Mouse (Mus musculus): ENCODE results near the gene Prok1. TPM values are rescaled to one million over a fixed set of nuclear protein-coding genes. Genes with fewer than 3 reads are reported as not detected.

Gene Prok1
- polyA plus RNA-seq, 1 experiment: 0.05 TPM

DNA sequence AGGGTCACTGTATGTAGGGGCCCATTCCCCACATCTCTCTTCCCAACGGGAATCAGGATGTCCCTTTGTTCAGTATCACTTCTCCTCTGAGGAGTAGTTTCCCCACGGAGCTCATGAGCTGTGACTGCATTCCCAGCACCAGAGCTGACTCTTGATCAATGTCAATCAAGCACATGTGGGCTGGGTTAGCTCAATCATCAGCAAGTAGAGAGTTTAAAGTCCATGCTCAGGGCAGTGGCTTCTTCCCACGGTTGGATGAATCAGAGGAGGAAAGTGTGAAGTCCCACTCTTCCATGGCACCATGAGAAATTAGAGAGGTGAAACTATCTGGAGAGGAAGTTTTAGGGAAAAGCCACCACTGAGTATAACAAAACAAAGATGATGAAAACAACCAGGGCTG is 9.5 kb upstream of the Prok1 start:
- Histone ChIP-seq H3ac (ENCODE audit: control insufficient read depth, insufficient read length) (no peak overlapping the region), H3K4me3 (no peak overlapping the region), H3K4me2 (ENCODE audit: low read depth) (no peak overlapping the region), H3K36me3 (ENCODE audit: control insufficient read depth, insufficient read depth) (no peaks in the 10 kb centered on the region), H3K79me2 (ENCODE audit: control insufficient read depth, insufficient read depth) (no peaks in the 10 kb centered on the region), H3K27me3 (ENCODE audit: control insufficient read depth, insufficient read depth, insufficient read length) (no peaks in the 10 kb centered on the region)
- TF ChIP-seq SRF (IDR thresholded peaks at IDR 0.05; ENCODE audit: control insufficient read depth, insufficient read length, low read depth): no peak

GRCm38 (mm10) chr3:107246876-107247275 is 7.4 kb upstream of the Prok1 start:
- no peaks in the 10 kb centered on the region for H3K36me3 ChIP-seq (ENCODE audit: control insufficient read depth, insufficient read depth)
- TF ChIP-seq E2F4 (IDR thresholded peaks at IDR 0.05; ENCODE audit: insufficient read depth): no peak
- TF ChIP-seq MYOG (IDR thresholded peaks at IDR 0.05; ENCODE audit: control insufficient read depth in 1 of 3, insufficient read depth in 1 of 3, insufficient read length in 2 of 3, low read depth in 2 of 3): no peak
- no peak for TF ChIP-seq TCF3 (IDR thresholded peaks at IDR 0.05; ENCODE audit: insufficient read length, low read depth)
- no peak for TF ChIP-seq POLR2AphosphoS2 (IDR thresholded peaks at IDR 0.05; ENCODE audit: insufficient read length, low read depth)
- TF ChIP-seq USF1 (IDR thresholded peaks at IDR 0.05; ENCODE audit: low read depth): no peak
- no peak for TF ChIP-seq CEBPB (IDR thresholded peaks at IDR 0.05; ENCODE audit: insufficient read depth, poor library complexity, severe bottlenecking)
- no peak for TF ChIP-seq TCF12 (IDR thresholded peaks at IDR 0.05; ENCODE audit: insufficient read depth, poor library complexity, severe bottlenecking)
- no peak for TF ChIP-seq MYOD1 (IDR thresholded peaks at IDR 0.05; ENCODE audit: control insufficient read depth in 1 of 3, insufficient read length in 2 of 3, low read depth in 2 of 3)
- TF ChIP-seq SRF (IDR thresholded peaks at IDR 0.05; ENCODE audit: control insufficient read depth, insufficient read length, low read depth): no peak
- TF ChIP-seq REST (IDR thresholded peaks at IDR 0.05; ENCODE audit: insufficient read depth, insufficient read length): no peak
- TF ChIP-seq POLR2A (IDR thresholded peaks at IDR 0.05; ENCODE audit: insufficient read length, low read depth): no peak
- TF ChIP-seq MAX (IDR thresholded peaks at IDR 0.05; ENCODE audit: low read depth): no peak
- H3K27me3 ChIP-seq (ENCODE audit: control insufficient read depth, insufficient read depth, insufficient read length): no peaks in the 10 kb centered on the region
- no peak overlapping the region for H3ac ChIP-seq (ENCODE audit: control insufficient read depth, insufficient read length)
- H3K79me2 ChIP-seq (ENCODE audit: control insufficient read depth, insufficient read depth): no peaks in the 10 kb centered on the region
- H3K4me3 ChIP-seq: no peak overlapping the region
- H3K4me2 ChIP-seq (ENCODE audit: low read depth): no peak overlapping the region

DNA sequence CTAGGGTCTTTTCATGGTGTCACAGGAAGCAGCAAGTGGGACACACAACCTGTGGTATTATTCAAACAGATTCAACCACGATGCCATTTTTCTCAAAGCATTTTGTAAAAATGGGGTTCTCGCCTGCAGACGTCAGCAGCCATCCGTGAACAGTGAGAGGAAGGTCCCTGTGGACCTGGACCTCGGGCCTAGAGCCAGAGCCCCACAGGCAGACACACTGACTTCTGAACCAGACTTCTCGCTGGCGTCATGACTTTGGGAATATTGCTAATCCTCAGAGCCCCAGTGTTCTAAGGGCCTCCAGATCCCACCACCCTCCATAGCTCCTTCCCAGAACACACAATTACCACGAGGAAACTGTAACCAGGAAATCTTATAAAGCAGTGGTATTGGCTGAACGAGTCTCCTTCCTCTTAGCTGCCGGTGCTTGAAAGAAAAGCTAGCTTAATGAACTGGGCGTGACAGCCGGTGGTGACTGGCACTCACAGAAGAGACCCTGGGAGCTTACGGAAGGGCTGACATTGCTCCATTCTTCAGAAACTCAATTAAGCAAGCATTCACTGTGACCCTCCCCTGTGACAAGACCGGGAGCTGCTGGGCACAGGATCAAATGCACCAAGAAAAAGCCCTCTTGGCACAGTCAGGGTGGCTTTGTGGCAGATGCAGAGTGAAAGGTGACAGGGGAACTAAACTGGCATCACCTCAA is 2.0 kb upstream of the Prok1 start:
- H3K36me3 ChIP-seq (ENCODE audit: control insufficient read depth, insufficient read depth): no peaks in the 10 kb centered on the region
- no peaks in the 10 kb centered on the region for H3K27me3 ChIP-seq (ENCODE audit: control insufficient read depth, insufficient read depth, insufficient read length)
- H3K79me2 ChIP-seq (ENCODE audit: control insufficient read depth, insufficient read depth): no peaks in the 10 kb centered on the region
- no peak overlapping the region for H3K4me2 ChIP-seq (ENCODE audit: low read depth)
- H3K4me3 ChIP-seq: no peak overlapping the region
- H3ac ChIP-seq (ENCODE audit: control insufficient read depth, insufficient read length): no peak overlapping the region
- TF ChIP-seq SRF (IDR thresholded peaks at IDR 0.05; ENCODE audit: control insufficient read depth, insufficient read length, low read depth) (no peak), POLR2AphosphoS2 (IDR thresholded peaks at IDR 0.05; ENCODE audit: insufficient read length, low read depth) (no peak), REST (IDR thresholded peaks at IDR 0.05; ENCODE audit: insufficient read depth, insufficient read length) (no peak), E2F4 (IDR thresholded peaks at IDR 0.05; ENCODE audit: insufficient read depth) (no peak), MYOG (IDR thresholded peaks at IDR 0.05; ENCODE audit: control insufficient read depth in 1 of 3, insufficient read depth in 1 of 3, insufficient read length in 2 of 3, low read depth in 2 of 3) (no peak), TCF3 (IDR thresholded peaks at IDR 0.05; ENCODE audit: insufficient read length, low read depth) (no peak), TCF12 (IDR thresholded peaks at IDR 0.05; ENCODE audit: insufficient read depth, poor library complexity, severe bottlenecking) (no peak), USF1 (IDR thresholded peaks at IDR 0.05; ENCODE audit: low read depth) (no peak), POLR2A (IDR thresholded peaks at IDR 0.05; ENCODE audit: insufficient read length, low read depth) (no peak), MYOD1 (IDR thresholded peaks at IDR 0.05; ENCODE audit: control insufficient read depth in 1 of 3, insufficient read length in 2 of 3, low read depth in 2 of 3) (no peak), CEBPB (IDR thresholded peaks at IDR 0.05; ENCODE audit: insufficient read depth, poor library complexity, severe bottlenecking) (no peak), MAX (IDR thresholded peaks at IDR 0.05; ENCODE audit: low read depth) (no peak)

- Histone ChIP-seq H3K27me3 (ENCODE audit: control insufficient read depth, insufficient read depth, insufficient read length) (no peaks in the 10 kb centered on the region), H3ac (ENCODE audit: control insufficient read depth, insufficient read length) (no peak overlapping the region), H3K79me2 (ENCODE audit: control insufficient read depth, insufficient read depth) (no peaks in the 10 kb centered on the region), H3K36me3 (ENCODE audit: control insufficient read depth, insufficient read depth) (no peaks in the 10 kb centered on the region), H3K4me3 (no peak overlapping the region), H3K4me2 (ENCODE audit: low read depth) (no peak overlapping the region)
- TF ChIP-seq USF1 (IDR thresholded peaks at IDR 0.05; ENCODE audit: low read depth): no peak
- no peak for TF ChIP-seq TCF3 (IDR thresholded peaks at IDR 0.05; ENCODE audit: insufficient read length, low read depth)
- no peak for TF ChIP-seq REST (IDR thresholded peaks at IDR 0.05; ENCODE audit: insufficient read depth, insufficient read length)
- no peak for TF ChIP-seq CEBPB (IDR thresholded peaks at IDR 0.05; ENCODE audit: insufficient read depth, poor library complexity, severe bottlenecking)
- TF ChIP-seq POLR2AphosphoS2 (IDR thresholded peaks at IDR 0.05; ENCODE audit: insufficient read length, low read depth): no peak
- TF ChIP-seq E2F4 (IDR thresholded peaks at IDR 0.05; ENCODE audit: insufficient read depth): no peak
- TF ChIP-seq MYOD1 (IDR thresholded peaks at IDR 0.05; ENCODE audit: control insufficient read depth in 1 of 3, insufficient read length in 2 of 3, low read depth in 2 of 3): no peak
These were observed 981 bp downstream of the Prok1 start for GRCm38 (mm10) chr3:107238471-107238980.

DNA sequence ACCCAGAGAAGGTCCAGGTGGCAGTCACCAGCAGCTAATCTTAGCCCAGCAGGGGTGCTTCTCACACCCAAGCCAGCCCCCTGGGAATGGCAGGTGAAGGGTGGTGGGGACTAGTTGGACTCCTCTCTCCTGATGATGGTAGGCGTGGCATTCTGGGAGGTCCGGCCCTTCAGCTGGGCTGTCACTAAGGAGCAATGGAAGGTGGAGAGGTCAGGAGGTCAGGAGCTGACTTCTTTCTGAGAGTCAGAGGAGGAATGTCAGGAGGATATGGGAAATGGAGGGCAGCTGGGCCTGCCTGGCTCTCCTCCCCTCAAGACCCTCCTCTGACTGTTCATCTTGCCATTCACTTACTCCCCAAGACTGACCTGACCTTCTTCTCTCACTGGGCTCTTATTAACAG is 1.5 kb downstream of the Prok1 start:
- no peaks in the 10 kb centered on the region for H3K27me3 ChIP-seq (ENCODE audit: control insufficient read depth, insufficient read depth, insufficient read length)
- no peaks in the 10 kb centered on the region for H3K79me2 ChIP-seq (ENCODE audit: control insufficient read depth, insufficient read depth)
- no peaks in the 10 kb centered on the region for H3K36me3 ChIP-seq (ENCODE audit: control insufficient read depth, insufficient read depth)
- TF ChIP-seq MYOD1 (IDR thresholded peaks at IDR 0.05; ENCODE audit: control insufficient read depth in 1 of 3, insufficient read length in 2 of 3, low read depth in 2 of 3) (no peak), REST (IDR thresholded peaks at IDR 0.05; ENCODE audit: insufficient read depth, insufficient read length) (no peak), TCF3 (IDR thresholded peaks at IDR 0.05; ENCODE audit: insufficient read length, low read depth) (no peak), POLR2AphosphoS2 (IDR thresholded peaks at IDR 0.05; ENCODE audit: insufficient read length, low read depth) (no peak), CEBPB (IDR thresholded peaks at IDR 0.05; ENCODE audit: insufficient read depth, poor library complexity, severe bottlenecking) (no peak), TCF12 (IDR thresholded peaks at IDR 0.05; ENCODE audit: insufficient read depth, poor library complexity, severe bottlenecking) (no peak), MYOG (IDR thresholded peaks at IDR 0.05; ENCODE audit: control insufficient read depth in 1 of 3, insufficient read depth in 1 of 3, insufficient read length in 2 of 3, low read depth in 2 of 3) (no peak), POLR2A (IDR thresholded peaks at IDR 0.05; ENCODE audit: insufficient read length, low read depth) (no peak), MAX (IDR thresholded peaks at IDR 0.05; ENCODE audit: low read depth) (no peak), SRF (IDR thresholded peaks at IDR 0.05; ENCODE audit: control insufficient read depth, insufficient read length, low read depth) (no peak), E2F4 (IDR thresholded peaks at IDR 0.05; ENCODE audit: insufficient read depth) (no peak), USF1 (IDR thresholded peaks at IDR 0.05; ENCODE audit: low read depth) (no peak)
- H3ac ChIP-seq (ENCODE audit: control insufficient read depth, insufficient read length): no peak overlapping the region
- no peak overlapping the region for H3K4me3 ChIP-seq
- no peak overlapping the region for H3K4me2 ChIP-seq (ENCODE audit: low read depth)

Data from myocyte (in vitro differentiated cells).